Mouse (Mus musculus) adipocyte (in vitro differentiated cells): ENCODE measurements around the gene Pigc.

Experiments
- DNase-seq: peaks from one replicate; pipeline ENCODE4 v3.0.0-alpha.2; 2016; ENCODE audit warnings: low spot score

The Pigc gene

GRCm38 (mm10) chr1:161968589-161969407, at the start of gene Pigc:
Gene Pigc, plus strand, starts transcription at chr1:161969186.
- DNase-seq, result peak; percentile 97

DNA sequence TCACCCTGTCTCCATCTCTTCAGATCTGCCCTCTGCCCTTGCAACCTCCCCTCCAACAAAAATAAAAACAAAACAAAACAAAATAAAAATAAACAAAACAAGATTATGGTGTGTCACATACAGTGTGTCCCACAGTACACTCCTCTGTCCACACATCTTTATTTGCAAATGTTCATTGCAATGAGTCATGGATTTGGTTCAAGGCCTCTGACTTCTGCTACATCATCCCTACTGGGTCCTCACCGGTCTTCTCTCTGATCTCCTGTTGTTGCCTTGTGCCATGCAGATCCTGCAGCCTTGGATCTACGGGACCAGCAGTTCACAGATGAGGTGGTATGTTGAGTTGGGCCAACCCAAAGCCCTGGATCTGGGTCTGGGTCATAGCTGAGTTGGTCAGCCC, 49.4 kb upstream of the Pigc start:
- no peak for DNase-seq

DNA sequence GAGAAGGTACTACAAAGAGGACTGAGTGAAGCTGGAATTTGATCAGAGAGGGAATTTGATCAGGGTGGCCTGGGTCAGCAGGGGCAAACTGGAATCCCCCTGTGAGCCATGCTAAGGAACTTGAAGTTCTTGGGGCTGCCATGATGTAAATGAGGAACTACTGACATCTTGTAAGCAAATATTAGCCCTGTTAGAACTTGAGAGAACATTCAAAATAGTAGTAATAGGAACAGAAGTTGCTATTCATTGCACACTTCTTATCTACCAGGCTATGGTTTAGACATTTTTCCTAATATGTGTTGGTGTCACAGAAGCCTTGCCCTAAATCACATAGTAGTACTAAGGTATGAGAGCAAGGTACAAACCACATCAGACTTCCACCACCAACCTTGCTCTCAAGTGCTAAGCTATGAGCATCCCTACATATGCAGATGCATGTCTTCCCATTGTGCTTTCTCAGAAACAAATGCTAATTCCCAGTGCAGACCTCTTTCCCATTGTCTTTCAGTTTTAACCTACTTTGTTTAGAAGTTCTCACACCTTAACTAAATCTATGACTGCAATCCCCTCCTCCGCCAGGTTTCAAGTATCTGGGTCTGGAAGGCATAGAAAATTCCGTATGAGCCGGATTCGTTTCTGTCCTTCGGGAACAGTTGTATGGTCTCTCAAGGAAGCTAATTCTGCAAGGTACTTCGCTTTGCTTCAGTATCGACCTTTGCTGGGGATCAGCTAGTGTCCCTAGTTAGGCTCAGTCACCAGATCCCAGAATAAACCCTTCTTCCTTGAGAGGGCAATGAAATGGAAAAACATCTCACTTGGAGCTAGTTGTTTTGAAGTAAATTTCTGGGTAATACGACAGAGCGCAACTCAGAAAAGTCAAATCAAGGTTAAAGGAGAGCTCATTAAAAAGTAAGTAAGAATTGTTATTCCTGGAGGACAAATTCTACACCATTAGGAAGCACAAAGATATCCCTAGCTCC, 48.2 kb upstream of the Pigc start:
- no peak for DNase-seq

GRCm38 (mm10) chr1:161921928-161922327, 47.1 kb upstream of the Pigc start:
- DNase-seq, result no peak

GRCm38 (mm10) chr1:161924321-161924720, 44.7 kb upstream of the Pigc start:
- no peak for DNase-seq

GRCm38 (mm10) chr1:161925281-161925805, 43.6 kb upstream of the Pigc start:
- peak; percentile 70 for DNase-seq

DNA sequence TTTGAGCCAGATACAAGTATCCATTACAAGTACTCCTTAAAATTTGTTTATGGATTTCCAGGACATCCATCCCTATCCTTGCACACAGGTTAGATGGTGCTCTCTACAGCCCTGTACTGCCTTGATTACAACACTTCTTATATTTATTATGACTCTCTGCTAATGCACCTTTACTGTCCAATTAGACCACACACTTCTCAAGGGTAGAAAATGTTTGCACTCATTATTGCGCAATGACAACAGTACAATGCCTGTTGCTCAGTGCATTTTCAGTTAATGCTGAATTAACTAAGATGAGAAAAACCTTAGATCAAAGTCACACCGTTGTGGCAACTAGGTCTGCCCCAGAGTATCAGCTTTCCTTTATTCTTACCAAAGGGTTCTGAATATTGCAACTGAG, 41.0 kb upstream of the Pigc start:
- DNase-seq, result no peak

- no peak for DNase-seq
Observed at GRCm38 (mm10) chr1:161931313-161931712, 37.7 kb upstream of the Pigc start.

DNA sequence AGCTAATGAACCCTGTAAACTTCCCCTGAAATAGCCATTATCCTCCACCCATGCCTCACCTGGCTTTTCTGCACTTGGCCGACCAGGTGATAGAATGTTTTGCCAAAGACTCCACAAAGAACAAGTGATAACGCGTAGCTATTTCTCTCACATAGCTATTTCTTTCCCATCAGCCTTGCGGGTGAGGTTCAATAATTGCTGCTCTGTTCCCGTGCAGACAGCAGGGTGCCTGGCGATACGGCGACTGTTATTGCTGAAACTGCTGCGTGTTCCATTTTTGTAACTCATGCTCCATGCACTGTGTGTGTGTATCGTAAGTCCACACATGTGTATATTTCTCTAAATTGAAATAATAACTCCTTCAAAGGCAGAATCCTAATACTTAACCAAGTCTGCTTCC, 37.2 kb upstream of the Pigc start:
- DNase-seq, result no peak

GRCm38 (mm10) chr1:161932286-161932685, 36.7 kb upstream of the Pigc start:
- DNase-seq, result no peak

DNA sequence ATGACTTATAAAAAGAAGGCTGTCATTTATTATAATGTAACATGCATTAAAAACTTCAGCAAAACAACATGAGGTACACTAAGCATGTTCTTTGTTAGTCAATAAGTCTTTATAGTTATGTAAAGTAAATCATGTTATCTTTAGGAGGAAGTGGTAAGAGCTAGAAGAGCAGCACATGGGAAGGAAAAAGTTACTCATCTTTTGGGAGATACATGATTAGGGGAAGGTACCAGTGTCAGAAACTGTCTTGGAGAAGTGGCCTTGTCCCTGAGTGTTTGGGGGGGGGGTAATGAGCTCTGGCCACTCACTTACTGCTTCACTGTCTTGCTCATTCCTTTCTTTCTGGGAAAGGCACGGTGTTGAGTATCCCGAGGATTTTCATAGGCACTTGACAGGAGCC, 26.9 kb upstream of the Pigc start:
- DNase-seq, result no peak

DNA sequence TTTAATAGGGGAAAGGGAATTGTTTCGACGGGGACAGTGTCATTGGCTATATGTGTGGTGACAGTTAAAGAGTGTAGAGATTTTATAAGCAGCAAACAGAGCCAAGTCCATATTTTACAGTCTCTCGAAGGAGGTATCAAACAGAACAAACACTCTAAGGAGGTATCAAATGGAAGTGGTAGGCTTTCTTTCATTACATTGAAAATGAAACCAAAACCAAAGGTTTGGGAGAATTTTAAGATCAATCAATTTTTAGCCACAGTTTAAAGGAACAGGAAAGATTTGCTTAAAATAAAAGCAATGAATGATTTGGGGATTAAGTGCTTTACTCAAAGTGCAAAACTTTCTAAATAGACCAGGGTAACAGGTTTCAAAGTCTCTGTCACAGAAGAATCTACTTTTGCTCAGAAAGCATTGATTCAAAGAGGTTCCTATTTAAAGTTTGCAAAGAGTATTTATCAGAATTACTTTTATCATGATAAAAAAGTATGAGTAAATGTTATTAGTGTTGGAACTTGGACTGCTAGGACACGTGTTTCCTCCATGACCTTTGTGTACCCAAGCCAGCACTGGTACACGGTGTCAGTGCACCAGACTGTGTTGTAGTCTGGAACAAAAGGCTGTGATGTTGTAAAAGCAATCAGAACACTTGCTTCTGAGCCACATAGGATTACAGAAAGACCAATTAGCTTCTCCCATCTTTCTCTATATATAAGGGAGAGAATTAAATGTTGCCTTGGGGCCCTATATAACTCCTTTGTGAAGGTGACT, 17.8 kb upstream of the Pigc start:
- peak; percentile 31 for DNase-seq

DNA sequence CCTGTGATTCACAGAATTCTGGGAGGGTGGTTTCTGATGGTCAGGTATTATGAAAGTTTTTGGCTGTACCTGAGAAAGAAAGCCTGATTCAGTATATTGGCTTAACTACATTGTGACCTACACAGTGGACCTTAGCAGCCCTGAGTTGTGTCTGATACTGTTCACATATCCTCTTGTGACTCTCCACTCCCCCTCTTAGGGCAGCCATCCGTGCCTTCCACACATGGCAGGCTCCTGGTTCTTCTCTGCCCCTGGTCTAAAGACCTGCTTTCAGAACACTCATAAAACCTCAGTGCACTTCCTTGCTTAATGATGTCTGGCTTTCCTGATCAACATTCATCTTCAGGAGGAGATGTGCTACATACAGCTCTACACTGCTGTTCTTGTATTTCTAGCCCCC, 16.4 kb upstream of the Pigc start:
- no peak for DNase-seq

DNA sequence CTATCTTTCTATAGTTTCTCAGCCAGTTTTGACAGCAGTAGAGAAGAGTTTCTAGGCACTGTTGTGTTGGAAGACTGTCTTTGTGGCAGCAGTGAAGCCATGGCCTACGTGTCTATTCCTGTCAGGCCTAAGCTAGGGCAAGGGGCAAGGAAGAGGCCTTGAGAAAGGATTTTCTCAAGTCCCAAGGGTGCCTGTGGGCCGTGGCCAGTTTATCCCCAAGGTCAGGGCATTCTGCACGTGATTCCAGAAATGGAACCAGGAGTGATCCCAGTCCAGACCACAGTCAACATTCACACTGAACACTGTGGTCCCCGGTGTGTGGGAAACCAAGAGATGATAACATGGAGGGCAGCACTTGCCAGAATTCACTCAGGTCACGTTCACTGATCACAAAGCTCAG, 13.1 kb upstream of the Pigc start:
- no peak for DNase-seq

- DNase-seq, result no peak
Observed at GRCm38 (mm10) chr1:161957964-161958950, 10.7 kb upstream of the Pigc start.

DNA sequence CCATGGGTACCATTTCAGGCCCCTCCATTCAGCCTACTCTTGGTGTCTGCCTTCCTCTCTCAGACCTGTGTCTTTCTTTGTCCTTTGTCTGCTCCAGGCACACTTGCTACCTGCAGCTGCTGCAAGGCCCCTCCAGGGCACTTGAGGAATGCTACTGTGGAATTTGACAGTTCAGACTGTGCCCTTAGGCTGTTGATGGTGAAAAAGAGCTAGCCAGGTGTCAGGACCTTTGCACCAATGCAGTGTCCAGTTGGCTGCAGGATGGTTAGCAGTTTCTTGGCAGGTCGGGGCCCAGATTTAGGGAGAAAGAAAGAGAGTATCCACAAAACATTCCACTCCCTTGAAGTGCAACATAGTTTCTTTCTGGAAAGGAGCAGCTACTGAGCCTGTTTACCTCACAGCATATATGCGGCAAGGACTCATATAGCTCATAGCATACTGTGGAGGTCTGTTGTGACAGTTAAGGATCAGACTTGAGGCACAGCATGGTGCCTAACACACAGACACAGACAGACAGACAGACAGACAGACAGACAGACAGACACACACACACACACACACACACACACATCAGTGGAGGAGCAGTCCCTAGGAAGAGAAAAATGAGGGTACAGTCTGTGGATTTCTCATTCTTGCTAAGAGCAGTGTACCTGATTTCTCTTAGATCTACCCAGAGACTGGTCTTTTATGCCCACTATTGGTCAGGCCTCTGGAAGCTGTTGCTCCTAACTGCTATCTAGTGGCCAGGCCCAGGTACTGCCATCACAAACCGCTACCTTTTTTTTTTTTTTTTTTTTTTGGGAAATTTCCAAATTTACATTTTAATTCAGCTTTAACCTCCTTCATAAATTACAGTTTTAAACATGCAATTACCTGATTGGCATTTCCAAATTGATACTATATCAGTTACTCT, 6.3 kb upstream of the Pigc start:
- no peak for DNase-seq

- no peak for DNase-seq
Observed at GRCm38 (mm10) chr1:161967936-161968335, 1.1 kb upstream of the Pigc start.

DNA sequence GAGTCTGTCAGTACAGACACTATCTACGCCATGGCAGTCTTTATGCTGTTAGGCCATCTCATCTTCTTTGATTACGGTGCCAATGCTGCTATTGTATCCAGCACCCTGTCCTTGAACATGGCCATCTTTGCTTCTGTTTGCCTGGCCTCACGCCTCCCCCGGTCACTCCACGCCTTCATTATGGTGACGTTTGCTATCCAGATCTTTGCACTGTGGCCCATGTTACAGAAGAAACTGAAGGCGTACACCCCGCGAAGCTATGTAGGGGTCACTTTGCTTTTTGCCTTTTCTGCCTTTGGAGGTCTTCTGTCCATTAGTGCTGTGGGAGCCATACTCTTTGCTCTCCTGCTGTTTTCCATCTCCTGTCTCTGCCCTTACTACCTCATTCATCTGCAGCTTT, 1.9 kb downstream of the Pigc start:
- no peak for DNase-seq

- DNase-seq, result no peak
Observed at GRCm38 (mm10) chr1:161972233-161972632, 3.2 kb downstream of the Pigc start.
